Mouse (Mus musculus) frontal cortex, adult (tissue): Measurements from ENCODE around the gene Cog6.
"Not testable (repeated sequence)": the region's sequence is repeated elsewhere in the genome, so short reads cannot be mapped to it uniquely, and the experiment has no call there.

ENCODE experiments used
- ATAC-seq: cut with Nextera tagmentation; 2 replicates; pipeline ENCODE4 v1.9.2; 2017; ENCODE audit warnings: mild to moderate bottlenecking, moderate library complexity, mixed read lengths; ENCODE audit not compliant: low TSS enrichment

Gene Cog6

GRCm38 (mm10) chr3:53032432-53032831, 15.4 kb upstream of the Cog6 start:
- ATAC-seq, result peak; percentile 22; the same call in 1 of the 2 replicates

- no peak for ATAC-seq
These were observed 14.5 kb upstream of the Cog6 start for GRCm38 (mm10) chr3:53031586-53031985.

GRCm38 (mm10) chr3:53029046-53029445, 12.0 kb upstream of the Cog6 start:
- ATAC-seq, result peak; percentile 83

DNA sequence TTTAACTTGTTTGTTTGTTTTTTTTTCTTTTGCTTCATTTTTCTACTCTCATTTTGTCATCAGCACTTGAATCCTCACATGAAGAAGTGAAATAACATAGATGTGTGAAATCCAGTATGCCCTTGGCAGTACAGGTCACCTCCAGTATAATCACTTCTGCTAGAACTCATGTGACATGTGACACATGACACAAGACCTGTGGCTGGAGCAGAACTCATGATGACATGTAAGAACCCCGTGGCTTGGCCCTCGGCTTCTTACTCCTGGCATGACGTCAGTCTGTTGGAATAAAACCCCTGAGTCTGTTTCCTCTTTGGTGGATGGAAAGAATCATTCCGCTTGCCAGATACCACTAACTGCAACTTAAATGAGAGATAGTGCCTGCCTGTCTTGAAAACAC, 10.3 kb upstream of the Cog6 start:
- no peak for ATAC-seq

DNA sequence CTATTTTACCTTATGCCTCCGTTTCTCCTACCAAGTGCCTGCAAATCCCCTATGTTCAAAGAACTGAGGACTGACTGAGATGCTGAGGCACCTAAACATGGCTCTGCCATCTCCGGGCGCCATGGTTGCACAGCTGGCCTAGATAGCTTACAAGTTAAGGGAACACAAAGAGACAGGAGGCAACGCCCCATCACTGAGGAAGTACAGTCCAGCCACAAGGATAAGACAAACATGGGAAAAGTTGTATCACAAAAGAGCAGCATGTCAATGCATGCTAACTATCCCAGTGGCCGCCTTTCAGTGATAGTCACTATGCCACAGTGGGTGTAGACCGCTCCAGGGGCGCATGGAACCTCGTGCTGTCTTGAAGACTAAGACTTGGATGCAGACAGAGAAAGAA, 9.6 kb downstream of the Cog6 start:
- no peak for ATAC-seq

DNA sequence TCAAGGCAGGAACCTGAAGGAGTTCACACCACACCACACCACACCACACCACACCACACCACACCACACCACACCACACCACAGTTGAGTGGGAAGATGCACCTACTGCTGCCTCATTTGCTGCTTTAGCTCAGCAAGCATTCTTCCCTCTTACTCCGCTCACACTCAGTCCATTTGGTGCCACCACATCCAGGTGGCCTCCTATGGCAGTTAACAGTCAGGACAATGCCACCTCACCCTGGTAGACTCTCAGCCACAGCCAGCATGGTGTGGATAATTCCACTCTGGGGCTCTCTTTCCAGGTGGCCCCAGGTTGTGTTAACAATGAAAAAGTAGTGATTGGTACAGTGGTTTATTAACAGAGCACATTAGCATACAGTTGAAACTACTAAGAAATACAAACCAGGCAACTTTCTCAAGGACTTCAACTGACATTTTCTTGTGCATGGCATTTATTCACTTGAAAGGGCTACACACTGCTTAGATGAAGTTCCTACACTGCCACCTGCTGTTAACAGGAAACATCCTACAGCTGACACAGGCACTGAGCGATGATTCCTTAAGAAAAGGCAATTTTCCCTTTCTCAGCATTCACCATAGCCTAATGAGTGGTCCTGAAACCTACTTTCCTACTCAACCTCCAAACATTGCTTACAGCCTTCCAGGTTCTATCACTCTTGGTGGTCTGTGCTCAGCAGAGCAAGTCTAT, 12.5 kb downstream of the Cog6 start:
- peak; percentile 92 for ATAC-seq

DNA sequence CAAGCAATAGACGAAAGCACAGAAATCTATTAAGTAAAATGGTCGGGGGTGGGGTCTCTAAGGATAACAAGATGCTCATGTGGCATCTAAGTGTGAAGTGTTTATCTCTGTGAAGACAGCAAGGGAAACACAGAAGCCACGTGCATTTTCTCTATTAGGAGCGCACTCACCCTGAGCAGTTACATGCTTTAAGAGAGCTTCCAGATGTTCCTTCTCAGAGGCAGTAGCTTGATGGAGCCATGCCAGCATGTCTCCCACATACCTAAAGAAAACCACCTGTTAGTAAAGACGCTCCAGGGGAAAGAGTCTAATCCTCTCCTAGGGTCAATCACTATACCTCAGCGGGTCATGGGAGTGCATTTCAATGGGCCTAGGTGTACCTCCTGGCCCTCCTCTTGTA, 15.0 kb downstream of the Cog6 start:
- no peak for ATAC-seq

GRCm38 (mm10) chr3:52999996-53000395, 17.0 kb downstream of the Cog6 start:
- ATAC-seq, result no peak

GRCm38 (mm10) chr3:52999016-52999744, 17.9 kb downstream of the Cog6 start:
- no peak for ATAC-seq

DNA sequence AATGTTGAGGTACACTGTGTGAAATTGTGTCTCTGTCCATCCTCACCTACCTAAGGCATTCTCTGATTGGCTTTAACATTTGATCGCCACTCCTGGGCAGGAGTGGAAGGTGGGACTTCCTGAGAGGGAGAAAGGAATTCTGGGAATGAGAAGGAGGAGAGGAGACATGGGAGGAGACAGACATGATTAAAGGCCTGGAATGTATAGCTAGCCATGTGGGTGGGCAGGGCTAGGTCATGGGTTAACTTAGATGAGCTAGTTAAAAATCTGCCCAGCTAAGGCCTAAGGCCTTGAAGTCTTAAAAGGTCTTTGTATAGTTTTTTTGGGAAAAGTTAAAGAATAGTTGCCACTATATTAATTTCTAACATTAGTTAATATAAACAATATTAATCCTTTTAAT, 19.7 kb downstream of the Cog6 start:
- ATAC-seq, result no peak

- peak; percentile 82 for ATAC-seq
These were observed 20.4 kb downstream of the Cog6 start for GRCm38 (mm10) chr3:52996635-52997034.

DNA sequence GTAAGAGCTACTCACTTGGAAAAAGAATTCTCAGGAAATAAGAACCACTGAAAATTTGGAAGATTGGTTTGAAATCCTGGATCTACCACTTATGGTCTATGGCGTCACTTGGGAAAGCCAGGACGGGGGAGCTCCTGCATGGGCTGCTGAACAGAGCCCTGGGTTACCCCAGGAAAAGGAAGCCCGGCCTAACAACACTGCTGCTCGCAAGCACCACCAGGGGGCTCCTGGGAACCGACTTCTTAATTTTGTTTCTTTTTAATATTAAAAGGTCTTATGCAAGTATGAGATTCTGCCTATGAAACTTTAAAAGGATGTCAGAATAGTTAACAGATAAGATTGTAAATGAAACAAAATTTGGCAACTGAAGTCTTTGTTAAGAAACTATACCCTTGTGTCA, 22.4 kb downstream of the Cog6 start:
- ATAC-seq, result no peak

DNA sequence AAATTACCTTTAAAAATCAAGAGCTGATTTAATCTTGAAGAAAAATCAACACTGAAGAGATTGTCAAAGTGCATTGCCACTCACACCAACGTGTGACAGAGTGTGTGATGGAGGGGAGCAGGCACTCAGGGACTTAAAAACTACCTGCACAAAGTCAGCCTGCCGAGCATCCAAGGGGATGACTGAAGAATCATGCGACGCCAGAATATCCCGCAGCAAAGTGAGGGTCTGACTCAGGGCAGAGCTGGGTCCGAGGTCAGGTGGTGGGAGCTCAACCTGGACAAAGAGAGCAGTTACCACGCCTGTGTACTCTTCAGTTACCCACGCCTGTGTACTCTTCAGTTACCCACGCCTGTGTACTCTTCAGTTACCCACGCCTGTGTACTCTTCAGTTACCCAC, 23.7 kb downstream of the Cog6 start:
- no peak for ATAC-seq

- peak; percentile 68 for ATAC-seq
These were observed 26.8 kb downstream of the Cog6 start for GRCm38 (mm10) chr3:52990041-52990737.

- ATAC-seq, result not testable (repeated sequence)
These were observed 31.5 kb downstream of the Cog6 start for GRCm38 (mm10) chr3:52985508-52985941.

- peak; percentile 90 for ATAC-seq
These were observed 33.3 kb downstream of the Cog6 start for GRCm38 (mm10) chr3:52983772-52984171.

GRCm38 (mm10) chr3:52982993-52983392, 34.0 kb downstream of the Cog6 start:
- 0 out of 2 replicates have a peak, but pooled peaks have one; percentile 7 for ATAC-seq

DNA sequence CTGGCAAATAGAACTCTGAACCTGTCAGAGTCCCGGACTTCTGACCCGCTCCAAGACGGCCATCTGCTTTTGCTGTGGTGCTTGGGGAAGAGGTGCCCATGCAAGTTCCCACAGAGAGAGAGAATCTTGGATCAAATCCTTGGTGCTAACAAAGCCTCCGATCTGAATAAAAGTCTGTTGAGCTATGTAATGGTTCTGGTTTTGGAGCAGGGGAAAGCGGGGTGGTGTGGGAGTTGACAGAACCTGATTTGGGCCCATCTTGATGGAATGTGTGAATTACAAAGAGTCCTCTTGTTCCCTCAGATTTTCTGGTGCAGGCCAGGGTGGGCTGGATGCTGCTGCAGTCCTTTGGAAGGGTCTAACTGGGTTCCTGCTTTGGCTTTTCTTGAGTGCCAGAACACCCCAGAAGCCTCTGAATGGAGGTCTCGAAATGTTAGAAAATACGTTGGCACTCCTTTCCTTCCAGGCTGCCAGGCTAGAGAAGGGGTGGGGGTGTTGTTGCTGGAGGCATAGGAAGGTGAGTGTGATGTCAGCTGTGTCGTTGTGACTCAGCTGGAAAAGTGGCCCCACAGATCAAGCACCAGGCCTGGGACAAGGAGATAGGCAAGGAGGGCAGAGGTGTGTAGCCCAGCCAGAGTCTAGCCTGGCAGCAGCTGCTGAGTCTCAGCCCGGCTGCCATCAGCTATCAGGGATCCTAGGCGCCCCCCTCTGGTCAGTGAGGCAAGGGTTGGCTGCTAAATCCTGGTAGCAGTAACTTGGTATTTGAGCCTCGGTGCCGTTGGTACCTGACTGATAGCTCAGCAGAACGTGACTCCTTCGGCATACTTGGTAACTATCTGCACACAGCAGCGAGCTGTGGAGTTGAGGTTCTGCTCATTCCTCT, 42.1 kb downstream of the Cog6 start:
- ATAC-seq, result peak; percentile 79

DNA sequence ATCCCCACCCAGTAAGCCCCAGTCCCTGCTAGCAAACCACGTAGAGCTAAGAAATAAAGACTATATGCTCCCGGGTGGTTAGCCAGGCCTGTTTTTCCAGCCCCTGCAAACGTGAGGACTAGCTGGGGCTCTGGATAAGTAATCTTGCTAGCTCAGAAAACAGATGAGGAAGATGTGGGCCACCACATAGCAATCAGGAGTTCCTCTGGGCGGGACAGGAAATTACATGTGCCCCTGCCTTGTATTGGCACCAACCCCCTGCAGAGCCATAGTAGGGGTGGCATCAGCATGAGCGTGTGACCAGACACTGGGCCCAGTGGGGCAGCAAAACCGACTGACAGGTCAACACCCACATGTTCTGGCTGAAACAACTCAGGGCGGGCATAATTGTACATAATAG, 44.1 kb downstream of the Cog6 start:
- ATAC-seq, result no peak

DNA sequence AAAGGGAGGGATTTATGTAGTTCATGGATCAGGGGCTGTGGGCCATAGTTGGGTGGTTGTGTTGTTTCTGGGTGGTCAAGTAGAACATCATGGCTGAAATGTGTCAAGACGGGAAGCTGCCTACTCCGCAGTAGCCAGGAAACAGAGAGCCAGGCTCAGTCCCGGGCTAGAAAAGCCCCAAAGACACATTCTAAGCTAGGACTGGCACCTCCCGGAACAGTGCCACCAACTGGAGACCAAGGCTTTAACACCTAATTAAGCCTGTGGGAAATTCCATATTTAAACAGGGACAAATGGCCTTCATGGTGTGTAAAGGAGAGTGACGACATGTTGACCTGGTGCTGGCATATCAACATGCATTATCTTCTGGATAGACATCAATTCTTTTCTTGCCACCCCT, 50.0 kb downstream of the Cog6 start:
- no peak for ATAC-seq

DNA sequence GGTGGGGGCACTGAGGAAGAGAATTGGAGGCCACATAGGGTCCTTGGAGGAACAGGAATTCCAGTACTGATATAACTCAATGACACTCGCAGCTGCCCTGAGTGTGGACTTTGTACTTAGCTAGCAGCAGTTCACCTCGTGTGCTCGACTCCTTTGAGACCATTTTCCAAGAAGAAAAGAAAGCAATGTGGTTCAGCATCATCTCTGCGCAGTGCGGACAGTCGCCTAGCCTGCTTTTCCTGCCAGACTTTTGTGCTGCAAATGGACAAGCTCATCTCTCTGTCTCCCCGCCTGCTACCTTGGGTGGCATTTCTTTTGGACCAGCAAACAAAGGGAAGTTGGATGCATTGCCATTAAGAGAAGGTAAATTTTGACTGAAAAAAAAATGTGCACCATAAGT, 52.8 kb downstream of the Cog6 start:
- ATAC-seq, result no peak

DNA sequence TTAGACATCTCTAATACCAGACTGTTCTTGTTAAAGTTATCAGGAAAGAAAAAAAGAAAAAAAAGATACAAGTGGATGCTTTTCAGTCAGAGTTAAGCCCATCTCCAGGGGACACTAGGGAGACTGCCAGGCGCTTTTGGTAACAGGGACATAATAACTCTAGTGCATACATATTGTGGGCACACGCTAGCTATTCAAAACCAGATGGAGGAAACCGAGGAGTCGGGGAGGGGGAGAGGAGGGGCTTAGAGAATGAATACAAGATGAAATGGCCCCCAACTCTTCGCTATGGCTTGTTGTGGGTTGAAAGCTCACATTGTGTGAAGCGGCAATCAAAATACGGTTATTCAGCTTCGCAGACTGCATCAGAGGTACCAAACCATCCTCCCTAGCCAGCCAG, 53.6 kb downstream of the Cog6 start:
- no peak for ATAC-seq
